Mouse (Mus musculus) forebrain, embryonic 12.5 days (tissue): ENCODE results near the gene Pth1r. TPM values are rescaled to one million over a fixed set of nuclear protein-coding genes. Genes with fewer than 3 reads are reported as not detected.

Experiments used
- ATAC-seq: fragments of 200-750 bp; cut with Nextera tagmentation; 2 replicates; pipeline ENCODE4 v1.8.0; 2017; ENCODE audit warnings: moderate TSS enrichment; ENCODE audit not compliant: low FRiP score
- H3K27ac ChIP-seq: fragments of 300-500 bp; sonication (generic); 2 replicates; pipeline ENCODE4 v1.5.1; 2016; ENCODE audit warnings: mild to moderate bottlenecking
- H3K27me3 ChIP-seq: fragments of 300-500 bp; sonication (generic); 2 replicates; pipeline ENCODE4 v1.6.1; 2016; ENCODE audit warnings: mild to moderate bottlenecking
- H3K36me3 ChIP-seq: fragments of 300-500 bp; sonication (generic); replicated peaks from 2 replicates; pipeline ENCODE4 v1.6.1; 2016; ENCODE audit warnings: mild to moderate bottlenecking
- H3K4me1 ChIP-seq: fragments of 300-500 bp; sonication (generic); 2 replicates; pipeline ENCODE4 v1.6.1; 2016
- H3K4me2 ChIP-seq: fragments of 300-500 bp; sonication (generic); 2 replicates; pipeline ENCODE4 v1.6.1; 2016; ENCODE audit warnings: mild to moderate bottlenecking, moderate library complexity
- H3K4me3 ChIP-seq: fragments of 300-500 bp; sonication (generic); replicated peaks from 2 replicates; pipeline ENCODE4 v1.5.1; 2016; ENCODE audit warnings: mild to moderate bottlenecking
- H3K9ac ChIP-seq: fragments of 300-500 bp; sonication (generic); 2 replicates; pipeline ENCODE4 v1.6.1; 2016; ENCODE audit warnings: mild to moderate bottlenecking
- H3K9me3 ChIP-seq: fragments of 300-500 bp; sonication (generic); 2 replicates; pipeline ENCODE4 v1.6.1; 2016
- WGBS: fragments of 180-500 bp; shearing (Covaris S2); methylation state at CpG from one replicate; pipeline ENCODE4 v1.1.7; 2016; 5-methylcytosine and 5-hydroxymethylcytosine counted together
- polyA plus RNA-seq: library from polyadenylated mRNA; unstranded; fragments of >200 nt; fragmentation: Nextera tagmentation; extraction: Ambion mirVana; gene quantifications from 2 replicates; pipeline ENCODE4 v1.2.1, GENCODE M21; 2016

Gene Pth1r
- polyA plus RNA-seq, 1 experiment from 2014 or later = 18.6 TPM

- Histone ChIP-seq H3K9ac (no peak overlapping the region), H3K27me3 (peaks cover 12% of the 10 kb centered on the region; the same call in 1 of the 2 replicates), H3K27ac (no peak overlapping the region), H3K4me1 (no peaks in the 10 kb centered on the region), H3K4me2 (no peak overlapping the region), H3K36me3 (no peaks in the 10 kb centered on the region), H3K9me3 (no peaks in the 10 kb centered on the region), H3K4me3 (no peak overlapping the region)
- 57% methylated on average over 2 of the region's 2 CpGs for WGBS
- ATAC-seq = no peak
Observed at GRCm38 (mm10) chr9:110763405-110763804, 16.5 kb upstream of the Pth1r start.

GRCm38 (mm10) chr9:110762763-110763162 lies 15.8 kb upstream of the Pth1r start:
- no peaks in the 10 kb centered on the region for H3K9me3 ChIP-seq
- no peak for ATAC-seq
- no peak overlapping the region for H3K4me2 ChIP-seq
- no peak overlapping the region for H3K27ac ChIP-seq
- H3K9ac ChIP-seq = no peak overlapping the region
- H3K4me1 ChIP-seq = no peaks in the 10 kb centered on the region
- H3K4me3 ChIP-seq = no peak overlapping the region
- 77% methylated on average over 10 of the region's 10 CpGs for WGBS
- H3K36me3 ChIP-seq = no peaks in the 10 kb centered on the region
- H3K27me3 ChIP-seq = peaks cover 12% of the 10 kb centered on the region; the same call in 1 of the 2 replicates

- Histone ChIP-seq H3K4me3 (no peak overlapping the region), H3K4me2 (no peak overlapping the region), H3K9ac (no peak overlapping the region), H3K36me3 (no peaks in the 10 kb centered on the region), H3K27ac (no peak overlapping the region), H3K9me3 (no peaks in the 10 kb centered on the region), H3K27me3 (peaks cover 14% of the 10 kb centered on the region; the same call in 1 of the 2 replicates), H3K4me1 (no peaks in the 10 kb centered on the region)
- no peak for ATAC-seq
- WGBS = 86% methylated on average over 8 of the region's 8 CpGs
Observed at GRCm38 (mm10) chr9:110760886-110761285, 13.9 kb upstream of the Pth1r start.

GRCm38 (mm10) chr9:110759265-110759664 lies 12.3 kb upstream of the Pth1r start:
- H3K4me3 ChIP-seq = no peak overlapping the region
- H3K4me2 ChIP-seq = no peak overlapping the region
- H3K27me3 ChIP-seq = peaks cover 9% of the 10 kb centered on the region; the same call in 1 of the 2 replicates
- no peak overlapping the region for H3K27ac ChIP-seq
- H3K9me3 ChIP-seq = no peaks in the 10 kb centered on the region
- ATAC-seq = no peak
- WGBS = 60% methylated on average over 2 of the region's 2 CpGs
- no peaks in the 10 kb centered on the region for H3K4me1 ChIP-seq
- H3K36me3 ChIP-seq = no peaks in the 10 kb centered on the region
- no peak overlapping the region for H3K9ac ChIP-seq

DNA sequence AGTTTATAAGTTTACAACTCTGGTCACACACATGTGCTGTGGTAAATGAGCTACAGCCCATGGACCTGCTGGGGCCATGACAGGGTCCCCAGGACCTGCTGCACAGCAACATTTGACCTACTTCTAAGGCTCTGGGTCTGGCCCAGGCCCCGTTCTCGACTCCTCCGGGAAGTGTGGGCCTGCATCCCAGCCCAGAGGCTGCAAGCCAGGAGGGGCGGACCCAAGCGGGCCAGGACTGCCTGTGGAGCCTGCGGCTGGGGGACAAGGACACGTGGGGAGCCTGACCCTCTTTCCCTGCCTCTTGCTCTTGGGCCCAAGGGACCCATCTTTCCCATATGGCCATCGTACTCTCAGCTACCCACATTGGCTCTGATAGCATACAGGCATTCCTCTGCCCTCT lies 11.7 kb upstream of the Pth1r start:
- no peak overlapping the region for H3K27ac ChIP-seq
- no peak overlapping the region for H3K4me2 ChIP-seq
- H3K4me1 ChIP-seq = no peaks in the 10 kb centered on the region
- H3K36me3 ChIP-seq = no peaks in the 10 kb centered on the region
- no peak overlapping the region for H3K4me3 ChIP-seq
- no peaks in the 10 kb centered on the region for H3K9me3 ChIP-seq
- H3K9ac ChIP-seq = no peak overlapping the region
- ATAC-seq = no peak
- peaks cover 5% of the 10 kb centered on the region; the same call in 1 of the 2 replicates for H3K27me3 ChIP-seq
- WGBS = 70% methylated on average over 8 of the region's 8 CpGs

DNA sequence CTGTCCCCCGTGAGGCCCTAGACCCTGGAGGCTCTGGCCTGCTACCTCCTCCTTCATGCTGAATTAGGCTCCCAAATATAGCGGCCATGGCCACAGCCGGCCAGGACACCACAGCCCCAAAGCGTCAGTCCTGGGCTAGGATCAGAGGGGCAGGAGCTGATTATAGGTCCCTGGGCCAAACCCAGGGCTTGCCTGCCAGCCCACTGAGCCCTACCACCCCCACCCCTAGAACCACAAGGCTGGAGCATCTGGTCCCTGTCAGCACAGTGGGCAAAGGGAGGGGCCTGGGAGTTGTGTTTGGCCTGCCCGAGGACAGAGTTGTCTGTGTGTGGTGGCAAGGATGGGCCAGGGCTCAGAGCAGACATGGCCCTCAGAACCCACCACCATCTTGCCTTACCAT lies 10.9 kb upstream of the Pth1r start:
- H3K9me3 ChIP-seq = no peaks in the 10 kb centered on the region
- H3K36me3 ChIP-seq = no peaks in the 10 kb centered on the region
- no peak overlapping the region for H3K9ac ChIP-seq
- H3K27ac ChIP-seq = no peak overlapping the region
- no peak overlapping the region for H3K4me3 ChIP-seq
- no peak overlapping the region for H3K4me2 ChIP-seq
- 88% methylated on average over 5 of the region's 5 CpGs for WGBS
- H3K4me1 ChIP-seq = no peaks in the 10 kb centered on the region
- peaks cover 4% of the 10 kb centered on the region; the same call in 1 of the 2 replicates for H3K27me3 ChIP-seq
- no peak for ATAC-seq

DNA sequence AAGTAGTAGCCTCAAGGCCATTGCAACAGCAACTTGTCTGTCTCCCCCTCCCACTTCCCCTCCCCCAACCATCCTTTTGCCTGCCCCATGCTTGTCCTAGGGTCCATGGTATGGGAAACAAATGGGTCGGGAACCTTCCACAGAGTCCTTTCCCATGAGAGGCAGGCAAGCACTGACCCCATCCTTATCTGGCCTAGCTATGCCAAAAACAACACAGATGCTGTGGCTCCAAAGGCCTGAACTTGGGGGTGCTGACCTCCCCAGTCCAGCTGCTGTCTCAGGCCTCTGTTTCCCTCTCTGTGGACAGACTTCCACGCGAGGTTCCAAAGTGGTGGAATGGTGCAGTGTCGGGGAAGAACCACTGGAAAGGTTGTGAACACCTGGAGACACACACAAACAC lies 6.8 kb upstream of the Pth1r start:
- Histone ChIP-seq H3K36me3 (no peaks in the 10 kb centered on the region), H3K27me3 (peaks cover 16% of the 10 kb centered on the region; the same call in 1 of the 2 replicates), H3K27ac (no peak overlapping the region), H3K9ac (no peak overlapping the region), H3K4me2 (no peak overlapping the region), H3K4me1 (peaks cover 4% of the 10 kb centered on the region; the same call in 1 of the 2 replicates), H3K9me3 (no peaks in the 10 kb centered on the region), H3K4me3 (no peak overlapping the region)
- no peak for ATAC-seq
- WGBS = 82% methylated on average over 4 of the region's 4 CpGs

GRCm38 (mm10) chr9:110752917-110753435 lies 6.0 kb upstream of the Pth1r start:
- Histone ChIP-seq H3K9ac (no peak overlapping the region), H3K36me3 (no peaks in the 10 kb centered on the region), H3K4me2 (no peak overlapping the region), H3K9me3 (no peaks in the 10 kb centered on the region), H3K27me3 (peaks cover 20% of the 10 kb centered on the region; the same call in 1 of the 2 replicates), H3K4me1 (peaks cover 4% of the 10 kb centered on the region; the same call in 1 of the 2 replicates), H3K4me3 (no peak overlapping the region), H3K27ac (no peak overlapping the region)
- WGBS = 65% methylated on average over 4 of the region's 4 CpGs
- no peak for ATAC-seq

- Histone ChIP-seq H3K4me3 (no peak overlapping the region), H3K27me3 (peaks cover 32% of the 10 kb centered on the region; the same call in 1 of the 2 replicates), H3K9me3 (no peaks in the 10 kb centered on the region), H3K9ac (no peak overlapping the region), H3K36me3 (no peaks in the 10 kb centered on the region), H3K4me2 (no peak overlapping the region), H3K27ac (no peak overlapping the region), H3K4me1 (peaks cover 4% of the 10 kb centered on the region; the same call in 1 of the 2 replicates)
- no peak for ATAC-seq
- 81% methylated on average over 5 of the region's 5 CpGs for WGBS
Observed at GRCm38 (mm10) chr9:110751412-110751811, 4.5 kb upstream of the Pth1r start.

- Histone ChIP-seq H3K36me3 (no peaks in the 10 kb centered on the region), H3K27ac (no peak overlapping the region), H3K4me3 (no peak overlapping the region), H3K9me3 (no peaks in the 10 kb centered on the region), H3K4me1 (peaks cover 4% of the 10 kb centered on the region; the same call in 1 of the 2 replicates), H3K4me2 (no peak overlapping the region), H3K9ac (no peak overlapping the region), H3K27me3 (peaks cover 37% of the 10 kb centered on the region)
- WGBS = 57% methylated on average over 14 of the region's 14 CpGs
- no peak for ATAC-seq
Observed at GRCm38 (mm10) chr9:110750404-110751187, 3.7 kb upstream of the Pth1r start.

DNA sequence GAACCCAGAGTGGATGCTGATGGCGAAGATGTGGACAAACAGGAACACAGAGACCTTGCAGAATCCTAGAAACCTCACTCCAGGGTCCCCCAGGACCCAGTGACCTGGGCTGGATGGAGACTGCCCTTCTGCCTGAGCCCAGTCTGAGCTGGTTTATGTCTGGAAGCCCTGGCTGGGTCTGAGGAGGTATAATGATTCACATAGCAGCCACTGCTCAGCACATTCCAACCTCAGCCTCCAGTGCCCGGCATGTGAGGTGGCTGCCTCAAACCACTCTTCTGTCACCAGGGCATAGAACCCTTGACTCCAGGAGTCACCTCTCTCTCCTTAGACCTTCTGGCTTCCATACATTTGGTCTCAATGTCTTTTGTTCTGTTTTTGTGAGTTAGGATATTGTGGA lies 1.5 kb upstream of the Pth1r start:
- H3K9me3 ChIP-seq = no peaks in the 10 kb centered on the region
- 84% methylated on average over 2 of the region's 2 CpGs for WGBS
- peaks cover 58% of the 10 kb centered on the region for H3K27me3 ChIP-seq
- peaks cover 10% of the 10 kb centered on the region for H3K4me1 ChIP-seq
- no peaks in the 10 kb centered on the region for H3K36me3 ChIP-seq
- H3K4me2 ChIP-seq = no peak overlapping the region
- H3K27ac ChIP-seq = no peak overlapping the region
- H3K4me3 ChIP-seq = no peak overlapping the region
- no peak for ATAC-seq
- H3K9ac ChIP-seq = no peak overlapping the region

- Histone ChIP-seq H3K4me3 (no peak overlapping the region), H3K36me3 (no peaks in the 10 kb centered on the region), H3K27ac (no peak overlapping the region), H3K4me2 (no peak overlapping the region), H3K9me3 (no peaks in the 10 kb centered on the region), H3K27me3 (peaks cover 68% of the 10 kb centered on the region), H3K9ac (no peak overlapping the region), H3K4me1 (peaks cover 22% of the 10 kb centered on the region)
- no peak for ATAC-seq
- 37% methylated on average over 5 of the region's 5 CpGs for WGBS
Observed at GRCm38 (mm10) chr9:110746238-110746637, 707 bp downstream of the Pth1r start.

DNA sequence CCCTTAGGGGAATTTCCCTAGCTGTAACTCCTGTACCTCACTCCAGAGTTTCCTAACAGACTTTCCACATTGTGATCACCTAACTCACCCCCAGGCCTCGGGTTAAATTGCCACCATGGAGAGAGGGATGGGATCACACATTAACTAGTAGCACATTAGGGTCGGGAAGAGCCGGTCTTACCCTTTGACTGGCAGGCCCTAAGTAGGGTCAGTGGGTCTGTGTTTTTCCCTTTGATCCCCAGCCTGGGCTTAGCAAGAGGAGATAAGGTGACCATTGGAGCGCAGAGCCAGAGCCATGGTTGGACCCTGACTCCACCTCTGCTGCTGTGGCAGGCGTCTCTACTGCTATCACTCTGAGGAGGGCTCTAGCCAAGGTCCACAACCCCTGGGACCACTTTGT lies 1.2 kb downstream of the Pth1r start:
- Histone ChIP-seq H3K27me3 (peaks cover 73% of the 10 kb centered on the region), H3K9ac (no peak overlapping the region), H3K9me3 (no peaks in the 10 kb centered on the region), H3K36me3 (no peaks in the 10 kb centered on the region), H3K4me2 (no peak overlapping the region), H3K27ac (no peak overlapping the region), H3K4me3 (no peak overlapping the region), H3K4me1 (peaks cover 20% of the 10 kb centered on the region)
- 7% methylated on average over 5 of the region's 5 CpGs for WGBS
- ATAC-seq = no peak
